Mouse (Mus musculus): ENCODE measurements around the gene Xylt2. TPM values are rescaled to one million over a fixed set of nuclear protein-coding genes. Genes with fewer than 3 reads are reported as not detected.

The Xylt2 gene
- polyA plus RNA-seq, 1 experiment from 2014 or later, result 11.6 TPM

- WGBS, result 12% methylated on average over 26 of the region's 26 CpGs
- Histone ChIP-seq H3K27me3 (ENCODE audit: control insufficient read depth, insufficient read depth, low read depth, low read length) (no peaks in the 10 kb centered on the region), H3K9ac (ENCODE audit: low read depth, low read length) (peak overlapping the region; percentile 89), H3K4me1 (ENCODE audit: control insufficient read depth, insufficient read depth, low read length) (peaks cover 6% of the 10 kb centered on the region), H3K4me3 (ENCODE audit: low read depth, low read length) (peak overlapping the region; percentile 100), H3K27ac (ENCODE audit: low read length) (peak overlapping the region; percentile 69; the same call in 1 of the 2 replicates), H3K9me3 (replicated peaks; ENCODE audit: control insufficient read depth, low read length, poor library complexity, severe bottlenecking) (no peaks in the 10 kb centered on the region), H3K36me3 (ENCODE audit: control insufficient read depth, insufficient read depth, low read length) (peaks cover 22% of the 10 kb centered on the region), H3K4me2 (ENCODE audit: low read length) (peak overlapping the region; percentile 65)
- no peak for ATAC-seq
Observed at GRCm38 (mm10) chr11:94630199-94631011, 46.9 kb downstream of the Xylt2 start.

GRCm38 (mm10) chr11:94629884-94630198 is 47.5 kb downstream of the Xylt2 start:
- peak overlapping the region; percentile 69; the same call in 1 of the 2 replicates for H3K27ac ChIP-seq (ENCODE audit: low read length)
- ATAC-seq, result peak; percentile 79; the same call in 1 of the 2 replicates
- peak overlapping the region; percentile 100 for H3K4me3 ChIP-seq (ENCODE audit: low read depth, low read length)
- H3K27me3 ChIP-seq (ENCODE audit: control insufficient read depth, insufficient read depth, low read depth, low read length), result no peaks in the 10 kb centered on the region
- peaks cover 6% of the 10 kb centered on the region for H3K4me1 ChIP-seq (ENCODE audit: control insufficient read depth, insufficient read depth, low read length)
- H3K9me3 ChIP-seq (replicated peaks; ENCODE audit: control insufficient read depth, low read length, poor library complexity, severe bottlenecking), result no peaks in the 10 kb centered on the region
- peak overlapping the region; percentile 89 for H3K9ac ChIP-seq (ENCODE audit: low read depth, low read length)
- peak overlapping the region; percentile 65 for H3K4me2 ChIP-seq (ENCODE audit: low read length)
- WGBS, result under 1% methylated on average over 28 of the region's 28 CpGs
- H3K36me3 ChIP-seq (ENCODE audit: control insufficient read depth, insufficient read depth, low read length), result peaks cover 17% of the 10 kb centered on the region

- H3K27me3 ChIP-seq (ENCODE audit: control insufficient read depth, insufficient read depth, low read depth, low read length), result no peaks in the 10 kb centered on the region
- peak within 1 kb of the TSS; percentile 89 for H3K9ac ChIP-seq (ENCODE audit: low read depth, low read length)
- H3K4me1 ChIP-seq (ENCODE audit: control insufficient read depth, insufficient read depth, low read length), result peaks cover 6% of the 10 kb centered on the region
- ATAC-seq, result peak; percentile 98
- 8% methylated on average over 33 of the region's 41 CpGs for WGBS
- peak within 1 kb of the TSS; percentile 100 for H3K4me3 ChIP-seq (ENCODE audit: low read depth, low read length)
- peak within 1 kb of the TSS; percentile 65 for H3K4me2 ChIP-seq (ENCODE audit: low read length)
- H3K36me3 ChIP-seq (ENCODE audit: control insufficient read depth, insufficient read depth, low read length), result peaks cover 13% of the 10 kb centered on the region
- H3K27ac ChIP-seq (ENCODE audit: low read length), result peak within 1 kb of the TSS; percentile 69; the same call in 1 of the 2 replicates
- no peaks in the 10 kb centered on the region for H3K9me3 ChIP-seq (replicated peaks; ENCODE audit: control insufficient read depth, low read length, poor library complexity, severe bottlenecking)
Observed at GRCm38 (mm10) chr11:94629199-94629883, 48.0 kb downstream of the Xylt2 start, which contains the start of gene Lrrc59. TSS of gene Lrrc59 (plus strand) at chr11:94629767.

- no peaks in the 10 kb centered on the region for H3K9me3 ChIP-seq (replicated peaks; ENCODE audit: control insufficient read depth, low read length, poor library complexity, severe bottlenecking)
- H3K9ac ChIP-seq (ENCODE audit: low read depth, low read length), result no peak overlapping the region
- H3K4me1 ChIP-seq (ENCODE audit: control insufficient read depth, insufficient read depth, low read length), result no peaks in the 10 kb centered on the region
- H3K4me2 ChIP-seq (ENCODE audit: low read length), result no peak overlapping the region
- no peak overlapping the region for H3K27ac ChIP-seq (ENCODE audit: low read length)
- no peaks in the 10 kb centered on the region for H3K27me3 ChIP-seq (ENCODE audit: control insufficient read depth, insufficient read depth, low read depth, low read length)
- H3K36me3 ChIP-seq (ENCODE audit: control insufficient read depth, insufficient read depth, low read length), result no peaks in the 10 kb centered on the region
- ATAC-seq, result no peak
- no peak overlapping the region for H3K4me3 ChIP-seq (ENCODE audit: low read depth, low read length)
- 75% methylated on average over 2 of the region's 2 CpGs for WGBS
Observed at GRCm38 (mm10) chr11:94622162-94622561, 55.2 kb downstream of the Xylt2 start.

GRCm38 (mm10) chr11:94621458-94621852 is 55.9 kb downstream of the Xylt2 start:
- no peak for ATAC-seq
- no peak overlapping the region for H3K4me2 ChIP-seq (ENCODE audit: low read length)

GRCm38 (mm10) chr11:94620766-94621457 is 56.4 kb downstream of the Xylt2 start:
- no peaks in the 10 kb centered on the region for H3K36me3 ChIP-seq (ENCODE audit: control insufficient read depth, insufficient read depth, low read length)
- no peaks in the 10 kb centered on the region for H3K4me1 ChIP-seq (ENCODE audit: control insufficient read depth, insufficient read depth, low read length)
- ATAC-seq, result no peak
- H3K27me3 ChIP-seq (ENCODE audit: control insufficient read depth, insufficient read depth, low read depth, low read length), result no peaks in the 10 kb centered on the region
- no peak overlapping the region for H3K4me2 ChIP-seq (ENCODE audit: low read length)
- WGBS, result 54% methylated on average over 6 of the region's 6 CpGs
- H3K27ac ChIP-seq (ENCODE audit: low read length), result no peak overlapping the region
- no peak overlapping the region for H3K9ac ChIP-seq (ENCODE audit: low read depth, low read length)
- H3K9me3 ChIP-seq (replicated peaks; ENCODE audit: control insufficient read depth, low read length, poor library complexity, severe bottlenecking), result no peaks in the 10 kb centered on the region; the same call in 1 of the 2 replicates
- H3K4me3 ChIP-seq (ENCODE audit: low read depth, low read length), result no peak overlapping the region

More at GRCm38 (mm10) chr11:94621458-94621852, 55.9 kb downstream of the Xylt2 start:
- Histone ChIP-seq H3K4me3 (ENCODE audit: low read depth, low read length) (no peak overlapping the region), H3K27me3 (ENCODE audit: control insufficient read depth, insufficient read depth, low read depth, low read length) (no peaks in the 10 kb centered on the region), H3K36me3 (ENCODE audit: control insufficient read depth, insufficient read depth, low read length) (no peaks in the 10 kb centered on the region), H3K9ac (ENCODE audit: low read depth, low read length) (no peak overlapping the region), H3K9me3 (replicated peaks; ENCODE audit: control insufficient read depth, low read length, poor library complexity, severe bottlenecking) (no peaks in the 10 kb centered on the region; the same call in 1 of the 2 replicates), H3K27ac (ENCODE audit: low read length) (no peak overlapping the region), H3K4me1 (ENCODE audit: control insufficient read depth, insufficient read depth, low read length) (no peaks in the 10 kb centered on the region)

- H3K9me3 ChIP-seq (replicated peaks; ENCODE audit: control insufficient read depth, low read length, poor library complexity, severe bottlenecking), result no peaks in the 10 kb centered on the region; the same call in 1 of the 2 replicates
- H3K4me1 ChIP-seq (ENCODE audit: control insufficient read depth, insufficient read depth, low read length), result no peaks in the 10 kb centered on the region
- ATAC-seq, result no peak
- H3K36me3 ChIP-seq (ENCODE audit: control insufficient read depth, insufficient read depth, low read length), result no peaks in the 10 kb centered on the region
- no peak overlapping the region for H3K27ac ChIP-seq (ENCODE audit: low read length)
- 89% methylated on average over 2 of the region's 2 CpGs for WGBS
- H3K9ac ChIP-seq (ENCODE audit: low read depth, low read length), result no peak overlapping the region
- no peak overlapping the region for H3K4me2 ChIP-seq (ENCODE audit: low read length)
- H3K4me3 ChIP-seq (ENCODE audit: low read depth, low read length), result no peak overlapping the region
- H3K27me3 ChIP-seq (ENCODE audit: control insufficient read depth, insufficient read depth, low read depth, low read length), result no peaks in the 10 kb centered on the region
Observed at GRCm38 (mm10) chr11:94617646-94618045, 59.7 kb downstream of the Xylt2 start.

- 16% methylated on average over 4 of the region's 4 CpGs for WGBS
- H3K4me1 ChIP-seq (ENCODE audit: control insufficient read depth, insufficient read depth, low read length), result no peaks in the 10 kb centered on the region
- H3K9me3 ChIP-seq (replicated peaks; ENCODE audit: control insufficient read depth, low read length, poor library complexity, severe bottlenecking), result no peaks in the 10 kb centered on the region; the same call in 1 of the 2 replicates
- H3K36me3 ChIP-seq (ENCODE audit: control insufficient read depth, insufficient read depth, low read length), result no peaks in the 10 kb centered on the region
- H3K4me2 ChIP-seq (ENCODE audit: low read length), result no peak overlapping the region
- no peak overlapping the region for H3K4me3 ChIP-seq (ENCODE audit: low read depth, low read length)
- H3K27me3 ChIP-seq (ENCODE audit: control insufficient read depth, insufficient read depth, low read depth, low read length), result no peaks in the 10 kb centered on the region
- ATAC-seq, result no peak
- no peak overlapping the region for H3K27ac ChIP-seq (ENCODE audit: low read length)
- H3K9ac ChIP-seq (ENCODE audit: low read depth, low read length), result no peak overlapping the region
Observed at GRCm38 (mm10) chr11:94615494-94615893, 61.8 kb downstream of the Xylt2 start.
